Mouse (Mus musculus) T-helper 17 cell (primary cell): ENCODE data around the gene Stpg4.

ENCODE experiments used
- in situ Hi-C, 2 experiments: fragments of 300-600 bp; cut with MboI, MseI; formaldehyde crosslinking; loops; 1 replicate in 1 of 2; 2 replicates in 1 of 2; pipeline ENCODE4 v1.15.1; 2025; ENCODE audit warnings: high pct_unique_total_duplicates in 2 of 2

The Stpg4 gene

GRCm38 (mm10) chr17:87379160-87379624 is 48.3 kb downstream of the Stpg4 start:
- in situ Hi-C loops: no loop called here

GRCm38 (mm10) chr17:87378354-87379159 is 49.0 kb downstream of the Stpg4 start:
- in situ Hi-C loops: no loop called here

- in situ Hi-C loops: no loop called here
These were observed 50.0 kb downstream of the Stpg4 start for GRCm38 (mm10) chr17:87377536-87377935.

- in situ Hi-C loops: no loop called here
These were observed 50.6 kb downstream of the Stpg4 start for GRCm38 (mm10) chr17:87376831-87377471.

GRCm38 (mm10) chr17:87375941-87376511 is 51.5 kb downstream of the Stpg4 start:
- in situ Hi-C loops: no loop called here

GRCm38 (mm10) chr17:87373327-87373726 is 54.2 kb downstream of the Stpg4 start:
- in situ Hi-C loops: no loop called here

- in situ Hi-C loops: no loop called here
These were observed 55.4 kb downstream of the Stpg4 start for GRCm38 (mm10) chr17:87372189-87372588.

- in situ Hi-C loops: loop anchor here in 1 of 2 experiments (10.0 kb wide), 1 partner anchor 695 kb away; no protein-coding TSS in a partner anchor
These were observed 58.2 kb downstream of the Stpg4 start for GRCm38 (mm10) chr17:87369270-87369759.

GRCm38 (mm10) chr17:87368481-87368880 is 59.1 kb downstream of the Stpg4 start:
- in situ Hi-C loops: loop anchor here in 1 of 2 experiments (10.0 kb wide), 1 partner anchor 694 kb away; no protein-coding TSS in a partner anchor

GRCm38 (mm10) chr17:87367640-87368039 is 59.9 kb downstream of the Stpg4 start:
- in situ Hi-C loops: loop anchor here in 1 of 2 experiments (10.0 kb wide), 1 partner anchor 693 kb away; no protein-coding TSS in a partner anchor

GRCm38 (mm10) chr17:87367228-87367627 is 60.3 kb downstream of the Stpg4 start:
- in situ Hi-C loops: loop anchor here in 1 of 2 experiments (10.0 kb wide), 1 partner anchor 692 kb away; no protein-coding TSS in a partner anchor

- in situ Hi-C loops: loop anchor here in 1 of 2 experiments (10.0 kb wide), 1 partner anchor 692 kb away; no protein-coding TSS in a partner anchor
These were observed 61.0 kb downstream of the Stpg4 start for GRCm38 (mm10) chr17:87366520-87366919.

- in situ Hi-C loops: loop anchor here in 1 of 2 experiments (10.0 kb wide), 1 partner anchor 690 kb away; no protein-coding TSS in a partner anchor
These were observed 62.3 kb downstream of the Stpg4 start for GRCm38 (mm10) chr17:87365268-87365667.

GRCm38 (mm10) chr17:87364108-87364507 is 63.4 kb downstream of the Stpg4 start:
- in situ Hi-C loops: loop anchor here (5.0 to 10.0 kb wide), 2 partner anchors 58 to 689 kb away; no protein-coding TSS in a partner anchor

- in situ Hi-C loops: loop anchor here (5.0 to 10.0 kb wide), 2 partner anchors 61 to 686 kb away; no protein-coding TSS in a partner anchor
These were observed 66.4 kb downstream of the Stpg4 start for GRCm38 (mm10) chr17:87361132-87361531.

- in situ Hi-C loops: no loop called here
These were observed 70.0 kb downstream of the Stpg4 start for GRCm38 (mm10) chr17:87357506-87357905.

- in situ Hi-C loops: no loop called here
These were observed 71.3 kb downstream of the Stpg4 start for GRCm38 (mm10) chr17:87356261-87356660.

GRCm38 (mm10) chr17:87355456-87355855 is 72.1 kb downstream of the Stpg4 start:
- in situ Hi-C loops: no loop called here

- in situ Hi-C loops: no loop called here
These were observed 73.7 kb downstream of the Stpg4 start for GRCm38 (mm10) chr17:87353745-87354320.

- in situ Hi-C loops: no loop called here
These were observed 74.7 kb downstream of the Stpg4 start for GRCm38 (mm10) chr17:87352898-87353225.
